Comparison of ENCODE assay signal across 8 mouse cellular contexts in the genomic region with DNA sequence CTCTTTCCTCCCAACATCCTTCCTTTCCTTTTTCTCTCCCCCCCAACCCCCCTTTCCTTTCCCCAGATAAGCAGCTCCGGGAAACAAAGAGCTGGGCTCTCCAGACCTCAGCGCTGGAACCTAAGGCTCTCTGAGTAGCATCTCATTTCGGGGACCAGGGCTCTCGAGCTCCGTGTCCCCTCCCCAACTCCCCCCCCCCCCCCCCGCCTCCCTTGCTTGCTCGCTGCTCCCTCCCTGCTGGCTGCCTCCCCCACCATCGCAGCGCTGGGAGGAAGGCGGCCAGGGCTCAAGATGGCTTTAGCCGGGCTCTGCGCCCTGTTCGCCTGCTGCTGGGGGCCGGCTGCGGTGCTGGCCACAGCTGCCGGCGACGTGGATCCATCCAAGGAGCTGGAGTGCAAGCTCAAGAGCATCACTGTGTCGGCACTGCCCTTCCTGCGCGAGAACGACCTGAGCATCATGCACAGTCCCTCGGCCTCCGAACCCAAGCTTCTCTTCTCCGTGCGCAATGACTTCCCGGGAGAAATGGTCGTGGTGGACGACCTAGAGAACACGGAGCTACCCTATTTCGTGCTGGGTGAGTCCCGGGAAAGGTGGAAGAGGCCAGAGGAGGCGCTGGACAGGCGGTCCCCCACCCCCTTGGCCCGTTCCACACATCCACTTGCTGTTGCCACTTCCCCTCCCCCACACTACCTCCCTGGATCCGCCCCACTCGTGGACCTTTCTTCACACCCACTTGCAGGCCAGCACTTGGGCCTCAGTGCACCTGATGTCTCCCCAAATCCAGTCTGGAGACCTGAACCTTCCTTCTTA. TPM values are rescaled to one million over a fixed set of nuclear protein-coding genes. Genes with fewer than 3 reads are reported as not detected.
DNase-seq lines count a peak whose midpoint lies in the region; ATAC-seq lines count a peak whose summit lies in the region.

No protein-coding gene starts in this region.

- no peak for DNase-seq in kidney, adult 11 months
- DNase-seq in cerebellum, adult 11-12 months, result peak; percentile 65
- DNase-seq in right cerebral cortex, postnatal 14 days, result peak; percentile 44
- no peak for DNase-seq in urinary bladder, postnatal 36 days (ENCODE audit: low spot score in 2 of 2)
- DNase-seq in adipocyte (ENCODE audit: low spot score), result no peak

- under 1% methylated on average over 31 of the region's 37 CpGs for WGBS in kidney, embryonic 15.5 days
- under 1% methylated on average over 36 of the region's 37 CpGs for WGBS in forebrain, embryonic 15.5 days
- under 1% methylated on average over 30 of the region's 37 CpGs for WGBS in limb, embryonic 13.5 days

- H3K27me3 ChIP-seq in kidney, embryonic 15.5 days, result peaks cover 56% of the 10 kb centered on the region
- H3K27me3 ChIP-seq in forebrain, embryonic 15.5 days, result no peaks in the 10 kb centered on the region
- H3K27me3 ChIP-seq in limb, embryonic 13.5 days, result peaks cover 44% of the 10 kb centered on the region

- peak overlapping the region; percentile 74 for H3K4me2 ChIP-seq in kidney, embryonic 15.5 days
- peak overlapping the region; percentile 79 for H3K4me2 ChIP-seq in forebrain, embryonic 15.5 days (replicated peaks)
- H3K4me2 ChIP-seq in limb, embryonic 13.5 days (replicated peaks), result peak overlapping the region; percentile 79

- peak; percentile 73 for ATAC-seq in kidney, embryonic 15.5 days (replicated peaks; ENCODE audit: low FRiP score)
- ATAC-seq in forebrain, embryonic 15.5 days (replicated peaks), result peak; percentile 84
- ATAC-seq in limb, embryonic 13.5 days (ENCODE audit: low FRiP score, low read depth), result peak; percentile 67

- peaks cover 10% of the 10 kb centered on the region for H3K4me1 ChIP-seq in kidney, embryonic 15.5 days
- H3K4me1 ChIP-seq in forebrain, embryonic 15.5 days, result peaks cover 39% of the 10 kb centered on the region
- H3K4me1 ChIP-seq in limb, embryonic 13.5 days, result peaks cover 20% of the 10 kb centered on the region; the same call in 1 of the 2 replicates

- peak overlapping the region; percentile 42 for H3K4me3 ChIP-seq in kidney, embryonic 15.5 days (replicated peaks)
- H3K4me3 ChIP-seq in forebrain, embryonic 15.5 days, result peak overlapping the region; percentile 84
- H3K4me3 ChIP-seq in limb, embryonic 13.5 days, result peak overlapping the region; percentile 57

- no peak overlapping the region for H3K27ac ChIP-seq in kidney, embryonic 15.5 days
- peak overlapping the region; percentile 97 for H3K27ac ChIP-seq in forebrain, embryonic 15.5 days (replicated peaks)
- no peak overlapping the region for H3K27ac ChIP-seq in limb, embryonic 13.5 days

- H3K36me3 ChIP-seq in kidney, embryonic 15.5 days, result no peaks in the 10 kb centered on the region
- H3K36me3 ChIP-seq in forebrain, embryonic 15.5 days, result no peaks in the 10 kb centered on the region
- H3K36me3 ChIP-seq in limb, embryonic 13.5 days, result no peaks in the 10 kb centered on the region

- H3K9ac ChIP-seq in kidney, embryonic 15.5 days, result peak overlapping the region; percentile 46
- H3K9ac ChIP-seq in forebrain, embryonic 15.5 days (replicated peaks), result peak overlapping the region; percentile 99
- peak overlapping the region; percentile 70 for H3K9ac ChIP-seq in limb, embryonic 13.5 days

- no peaks in the 10 kb centered on the region for H3K9me3 ChIP-seq in kidney, embryonic 15.5 days (replicated peaks)
- no peaks in the 10 kb centered on the region for H3K9me3 ChIP-seq in forebrain, embryonic 15.5 days
- no peaks in the 10 kb centered on the region for H3K9me3 ChIP-seq in limb, embryonic 13.5 days

RNA-seq across cellular contexts. Expression of gene Astn1, which starts 0.4 kb away (rescaled TPM):
- polyA plus RNA-seq in kidney, embryonic 15.5 days (2015; fragmentation: Nextera tagmentation; extraction: Ambion mirVana), result 0.93 and 1.2 TPM in 2 replicates
- polyA plus RNA-seq in forebrain, embryonic 15.5 days (2015; fragmentation: Nextera tagmentation; extraction: Ambion mirVana), result 34.5 and 35.2 TPM in 2 replicates
- polyA plus RNA-seq in limb, embryonic 13.5 days (2015; fragmentation: Nextera tagmentation; extraction: Ambion mirVana), result 3.8 and 4.7 TPM in 2 replicates

RNA-seq across cellular contexts. Expression of gene Brinp2, which starts 6.4 kb away (rescaled TPM):
- polyA plus RNA-seq in kidney, embryonic 15.5 days (2015; fragmentation: Nextera tagmentation; extraction: Ambion mirVana), result 0.23 and 0.31 TPM in 2 replicates
- 42.0 and 43.9 TPM in 2 replicates for polyA plus RNA-seq in forebrain, embryonic 15.5 days (2015; fragmentation: Nextera tagmentation; extraction: Ambion mirVana)
- 0.29 and 0.34 TPM in 2 replicates for polyA plus RNA-seq in limb, embryonic 13.5 days (2015; fragmentation: Nextera tagmentation; extraction: Ambion mirVana)

Comparison
In these comparisons a context has a peak if more than half of its experiments do, and no peak if none do; other contexts are left out.
1. H3K9ac ChIP-seq: peak in every context shown above with its lines; median percentile 99 in forebrain, embryonic 15.5 days; 70 in limb, embryonic 13.5 days; 46 in kidney, embryonic 15.5 days.
2. DNase-seq: peak in cerebellum, adult 11-12 months (single experiment) and right cerebral cortex, postnatal 14 days (single experiment); none in kidney, adult 11 months (single experiment), urinary bladder, postnatal 36 days (0 of 2) and adipocyte (single experiment).
3. RNA of gene Brinp2, which starts 6.4 kb away (polyA plus RNA-seq): 42.0 to 43.9 TPM in forebrain, embryonic 15.5 days; 0.29 to 0.34 TPM in limb, embryonic 13.5 days and 0.23 to 0.31 TPM in kidney, embryonic 15.5 days; every median in the first group is over 10 times any median in the second.
4. Peak in every context shown above with its lines, with median percentiles within 50 percentile points of each other: ATAC-seq, H3K4me2 ChIP-seq and H3K4me3 ChIP-seq.